Mouse (Mus musculus): ENCODE data around the gene Tmc5.
A peak's percentile ranks its signal among the peaks of the same experiment; 100 is the strongest.

Gene Tmc5

DNA sequence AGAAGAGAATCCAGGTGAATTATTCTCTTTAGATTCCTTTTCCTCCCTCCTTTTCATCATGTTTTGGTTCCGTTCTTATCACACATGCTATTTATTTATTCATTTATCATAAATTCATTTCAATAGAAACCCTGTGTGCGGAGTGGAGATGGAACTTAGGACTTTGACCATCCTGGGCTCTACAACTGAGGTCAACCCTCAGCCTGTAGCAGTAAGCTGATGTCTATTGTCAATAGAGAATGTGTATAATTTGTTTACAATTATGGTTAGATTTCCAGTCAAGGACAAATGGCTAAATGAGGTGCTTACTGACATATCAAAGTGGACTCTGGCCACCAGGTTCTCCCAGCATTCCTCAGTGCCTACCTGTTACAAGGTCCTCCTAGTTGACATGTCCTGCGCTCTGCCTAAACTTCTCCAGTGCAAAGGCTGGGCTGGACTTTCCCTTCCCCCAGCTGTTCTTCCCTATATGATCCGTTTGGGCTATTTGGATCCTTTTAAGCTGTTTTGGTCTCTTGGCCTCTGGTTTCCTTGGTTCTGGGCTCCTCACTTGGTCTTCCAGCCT lies 14.2 kb downstream of the Tmc5 start:
- DNase-seq (ENCODE audit: low spot score in 2 of 2) = no peak

DNA sequence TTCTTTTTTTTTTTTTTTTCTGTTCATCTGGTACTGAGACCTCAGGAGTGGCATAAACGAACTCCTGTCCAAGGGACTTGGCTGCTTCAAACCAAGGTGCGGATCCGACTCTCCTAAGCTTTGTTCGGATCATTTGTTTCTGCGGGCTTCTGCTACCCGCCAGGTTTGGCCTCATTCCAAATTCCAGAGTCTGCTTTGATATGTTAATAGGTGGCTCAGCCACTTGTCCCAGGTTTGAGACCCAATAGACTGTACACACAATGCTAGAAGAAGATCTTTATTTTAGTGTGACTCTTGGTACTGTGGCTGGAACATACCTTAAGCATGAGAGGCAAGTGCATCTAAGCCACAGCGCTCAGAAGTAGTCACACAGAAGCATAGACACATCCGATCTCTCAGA lies 14.8 kb downstream of the Tmc5 start:
- DNase-seq (ENCODE audit: low spot score in 2 of 2) = no peak

- DNase-seq (ENCODE audit: low spot score in 2 of 2) = no peak
Observed at GRCm38 (mm10) chr7:118614076-118614475, 17.0 kb downstream of the Tmc5 start.

- DNase-seq (ENCODE audit: low spot score in 2 of 2) = no peak
Observed at GRCm38 (mm10) chr7:118618104-118618503, 21.0 kb downstream of the Tmc5 start.

- no peak for DNase-seq (ENCODE audit: low spot score in 2 of 2)
Observed at GRCm38 (mm10) chr7:118620243-118620906, 23.3 kb downstream of the Tmc5 start.

- DNase-seq (ENCODE audit: low spot score in 2 of 2) = no peak
Observed at GRCm38 (mm10) chr7:118621094-118621493, 24.0 kb downstream of the Tmc5 start.

DNA sequence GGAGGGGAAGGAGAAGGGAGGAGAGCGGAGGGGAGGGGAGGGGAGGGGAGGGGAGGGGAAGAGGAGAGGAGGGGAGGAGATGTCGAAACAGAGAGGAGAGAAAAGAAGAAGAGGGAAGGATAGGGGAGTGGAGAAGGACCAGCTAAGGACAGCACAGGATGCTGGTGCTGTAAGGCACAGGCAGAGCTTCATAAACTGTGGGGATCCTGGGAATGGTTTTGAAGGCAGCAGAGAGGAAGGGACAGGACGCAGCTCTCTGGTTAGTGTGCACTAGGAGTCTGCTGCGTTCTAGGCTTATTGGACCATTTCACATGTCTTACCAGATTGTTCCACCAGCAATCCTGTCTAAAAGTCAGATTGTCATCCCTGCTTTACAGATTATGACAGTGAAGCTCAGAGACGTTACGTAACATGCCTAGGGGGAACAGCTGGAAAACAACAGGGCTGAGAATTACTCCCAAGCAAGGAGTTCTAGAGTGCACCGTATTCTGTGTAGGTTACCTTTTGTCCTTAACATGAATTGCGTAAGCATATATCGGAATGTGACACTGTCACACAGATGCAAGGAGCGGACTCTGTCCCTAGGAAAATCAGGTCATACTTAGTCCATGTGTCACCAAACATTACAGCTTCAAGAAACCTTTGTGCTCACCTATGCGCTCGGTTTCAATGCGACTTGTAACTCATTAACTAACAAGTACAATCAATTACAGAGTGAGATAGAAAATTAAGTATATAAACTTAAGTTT lies 30.6 kb downstream of the Tmc5 start:
- no peak for DNase-seq (ENCODE audit: low spot score in 2 of 2)

- DNase-seq (ENCODE audit: low spot score in 2 of 2) = no peak
Observed at GRCm38 (mm10) chr7:118633094-118633493, 36.0 kb downstream of the Tmc5 start.

DNA sequence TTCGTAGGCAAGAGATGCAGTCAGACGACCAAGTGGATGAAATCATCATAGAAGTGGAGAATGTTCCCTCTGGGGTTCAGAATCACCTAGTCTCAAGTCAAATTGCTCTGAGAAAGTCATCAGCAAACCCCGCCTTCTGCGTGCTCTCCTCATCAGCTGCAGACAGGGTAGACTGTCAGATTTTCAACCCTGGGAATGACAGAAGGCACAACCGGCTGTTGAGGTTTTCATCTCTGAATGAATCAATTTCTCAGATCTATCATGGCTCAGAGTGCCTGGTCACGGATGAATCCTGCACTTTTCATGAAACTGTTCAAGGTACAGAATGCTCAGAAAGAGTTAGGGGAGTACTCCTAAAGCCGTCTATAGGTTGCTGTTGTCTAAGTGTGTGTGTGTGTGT lies 36.9 kb downstream of the Tmc5 start:
- DNase-seq (ENCODE audit: low spot score in 2 of 2) = no peak

- peak in 1 of 2 experiments; percentile 1 for DNase-seq (ENCODE audit: low spot score in 2 of 2)
Observed at GRCm38 (mm10) chr7:118637466-118637865, 40.4 kb downstream of the Tmc5 start.

GRCm38 (mm10) chr7:118646237-118646636 lies 49.1 kb downstream of the Tmc5 start:
- DNase-seq (ENCODE audit: low spot score in 2 of 2) = no peak

- no peak for DNase-seq (ENCODE audit: low spot score in 2 of 2)
Observed at GRCm38 (mm10) chr7:118649328-118649727, 52.2 kb downstream of the Tmc5 start.

DNA sequence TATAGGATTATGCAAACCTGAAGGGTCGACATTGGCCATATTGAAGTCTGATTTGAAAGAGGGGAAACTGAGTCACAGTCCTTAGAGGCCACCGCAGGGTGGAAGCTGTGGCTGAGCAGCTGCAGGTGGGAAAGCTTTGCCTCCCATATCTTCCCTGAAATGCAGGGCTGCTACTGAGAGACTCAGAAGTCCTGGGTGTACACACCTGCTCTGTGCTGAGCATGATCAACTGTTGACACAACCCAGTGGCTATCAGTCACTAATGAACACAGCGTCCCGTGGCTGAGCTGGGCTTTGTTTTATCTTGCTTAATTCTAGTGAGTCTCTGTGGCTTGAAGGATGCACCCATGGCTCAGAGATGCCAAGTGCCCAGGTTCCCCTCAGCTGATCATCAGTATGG lies 53.0 kb downstream of the Tmc5 start:
- DNase-seq (ENCODE audit: low spot score in 2 of 2) = no peak

DNA sequence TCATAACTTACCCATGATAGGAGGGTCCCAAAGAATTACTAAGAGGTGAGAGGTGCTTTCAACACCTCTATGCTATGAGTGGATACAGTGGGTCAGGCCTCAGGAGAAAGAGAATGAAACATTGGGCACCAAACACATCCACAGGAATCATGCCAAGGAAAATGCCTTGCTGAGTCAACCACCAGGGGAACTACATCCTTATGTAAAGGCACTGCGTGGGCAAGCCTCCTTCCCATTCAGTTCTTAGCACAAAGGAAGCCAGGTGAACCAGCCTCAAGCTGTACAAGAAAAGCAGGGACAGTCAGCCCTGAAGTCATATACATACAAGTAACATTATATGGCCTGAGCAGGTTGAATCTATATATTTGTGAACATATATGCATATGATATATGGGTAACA lies 53.8 kb downstream of the Tmc5 start:
- no peak for DNase-seq (ENCODE audit: low spot score in 2 of 2)

DNA sequence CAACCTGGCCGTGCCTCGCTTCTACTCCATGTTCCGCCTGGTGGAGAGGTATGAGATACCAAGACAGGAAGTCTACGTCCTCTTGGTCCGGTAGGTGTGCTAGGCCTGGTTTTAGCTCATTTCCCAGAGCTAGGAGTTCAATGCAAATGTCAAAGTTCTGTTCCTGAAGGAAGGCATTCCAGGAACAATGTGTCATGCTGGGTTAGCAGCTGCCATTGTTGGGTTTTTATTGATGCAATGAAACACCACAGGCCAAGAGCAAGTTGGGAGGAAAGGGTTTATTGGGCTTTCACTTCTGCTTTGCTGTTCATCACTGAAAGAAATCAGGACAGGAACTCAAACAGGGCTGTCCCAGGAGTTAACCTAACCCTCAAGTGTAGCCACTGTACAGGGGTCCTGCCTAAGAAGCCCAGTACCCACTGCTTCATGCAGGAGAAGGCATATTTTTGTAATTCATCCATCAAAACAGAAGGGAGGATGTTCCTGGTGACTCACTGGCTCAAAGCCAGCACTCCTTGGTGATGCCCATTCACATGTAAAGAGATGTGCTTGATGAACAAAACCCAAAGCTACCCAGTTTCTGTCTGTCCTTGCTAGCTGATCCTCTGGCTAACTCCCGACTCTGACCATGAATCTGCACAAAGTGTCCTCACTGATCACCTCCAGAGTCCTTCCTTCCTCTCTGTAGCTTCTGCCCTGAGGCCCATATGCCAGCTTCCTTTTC lies 55.6 kb downstream of the Tmc5 start:
- no peak for DNase-seq (ENCODE audit: low spot score in 2 of 2)

DNA sequence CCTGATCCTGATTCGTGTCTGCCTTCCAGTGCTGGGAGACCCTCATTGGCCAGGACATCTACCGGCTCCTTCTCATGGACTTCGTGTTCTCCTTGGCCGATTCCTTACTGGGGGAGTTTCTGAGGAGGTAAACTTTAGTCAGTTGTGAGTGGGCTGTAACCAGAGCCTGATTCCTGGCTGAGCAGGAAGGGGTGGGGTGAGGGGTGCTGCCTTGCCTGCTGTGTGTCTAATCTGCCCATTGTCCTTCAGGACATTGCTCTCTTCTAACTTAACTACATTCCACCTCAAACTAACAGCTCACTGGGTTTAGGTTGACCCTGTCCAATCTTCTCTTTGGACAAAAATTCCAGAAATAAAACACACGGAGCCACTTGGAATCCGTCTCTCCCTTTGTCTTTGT lies 59.6 kb downstream of the Tmc5 start:
- DNase-seq (ENCODE audit: low spot score in 2 of 2) = no peak

GRCm38 (mm10) chr7:118667773-118668172 lies 70.7 kb downstream of the Tmc5 start:
- no peak for DNase-seq (ENCODE audit: low spot score in 2 of 2)

DNA sequence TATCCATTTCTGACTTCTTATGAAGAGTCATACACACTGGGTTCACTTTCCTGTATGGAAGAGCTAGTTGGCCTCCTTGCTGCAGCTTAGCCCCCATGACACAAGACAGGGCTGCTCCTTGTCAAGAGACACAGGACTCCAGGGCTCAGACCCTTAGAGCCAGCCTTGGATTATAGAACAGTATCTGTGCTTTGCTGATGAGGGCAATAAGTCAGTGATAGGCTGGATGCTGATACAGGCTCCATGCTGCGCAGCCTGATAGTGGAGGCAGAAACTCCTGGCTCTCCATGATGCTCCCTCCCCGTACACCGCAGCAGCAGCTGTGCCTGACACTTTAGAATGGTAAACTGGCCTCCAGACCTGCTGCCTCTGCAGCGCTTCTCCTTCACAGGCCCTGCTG lies 73.0 kb downstream of the Tmc5 start:
- no peak for DNase-seq (ENCODE audit: low spot score in 2 of 2)

- DNase-seq (ENCODE audit: low spot score in 2 of 2) = no peak
Observed at GRCm38 (mm10) chr7:118676826-118677225, 79.7 kb downstream of the Tmc5 start.

- DNase-seq (ENCODE audit: low spot score in 2 of 2) = peak; percentile 8 to 34
Observed at GRCm38 (mm10) chr7:118688199-118688598, 91.1 kb downstream of the Tmc5 start.

GRCm38 (mm10) chr7:118689088-118689487 lies 92.0 kb downstream of the Tmc5 start:
- DNase-seq (ENCODE audit: low spot score in 2 of 2) = no peak

- DNase-seq (ENCODE audit: low spot score in 2 of 2) = no peak
Observed at GRCm38 (mm10) chr7:118691287-118691686, 94.2 kb downstream of the Tmc5 start.
